Mouse (Mus musculus) limb, embryonic 11.5 days (tissue): Measurements from ENCODE around the gene Clec2h. TPM values are rescaled to one million over a fixed set of nuclear protein-coding genes. Genes with fewer than 3 reads are reported as not detected.
"Not testable (repeated sequence)": the region's sequence is repeated elsewhere in the genome, so short reads cannot be mapped to it uniquely, and the experiment has no call there.

Source experiments
- ATAC-seq: fragments of 200-750 bp; cut with Nextera tagmentation; 2 replicates; pipeline ENCODE4 v1.8.0; 2017; ENCODE audit warnings: low read depth; ENCODE audit not compliant: insufficient number of reproducible peaks, low FRiP score, low TSS enrichment
- DNase-seq: peaks from one replicate; pipeline ENCODE4 v3.0.0-alpha.2; 2015; ENCODE audit warnings: low spot score
- H3K27ac ChIP-seq: fragments of 300-500 bp; sonication (generic); replicated peaks from 2 replicates; pipeline ENCODE4 v1.5.1; 2014; ENCODE audit warnings: low read depth, mild to moderate bottlenecking, low read length
- H3K27me3 ChIP-seq: fragments of 300-500 bp; sonication (generic); 2 replicates; pipeline ENCODE4 v1.6.1; 2014; ENCODE audit warnings: mild to moderate bottlenecking, low read length, mixed read lengths; ENCODE audit not compliant: control insufficient read depth, insufficient read depth
- H3K36me3 ChIP-seq: fragments of 300-500 bp; sonication (generic); 2 replicates; pipeline ENCODE4 v1.6.1; 2014; ENCODE audit warnings: mild to moderate bottlenecking, low read length, moderate library complexity, mixed read lengths; ENCODE audit not compliant: control insufficient read depth, insufficient read depth
- H3K4me1 ChIP-seq: fragments of 300-500 bp; sonication (generic); 2 replicates; pipeline ENCODE4 v1.6.1; 2014; ENCODE audit warnings: low read length, mixed read lengths; ENCODE audit not compliant: control insufficient read depth, insufficient read depth
- H3K4me2 ChIP-seq: fragments of 300-500 bp; sonication (generic); 2 replicates; pipeline ENCODE4 v1.6.1; 2014; ENCODE audit warnings: low read depth, mild to moderate bottlenecking, moderate library complexity; ENCODE audit not compliant: severe bottlenecking
- H3K4me3 ChIP-seq: fragments of 300-500 bp; sonication (generic); 2 replicates; pipeline ENCODE4 v1.5.1; 2014; ENCODE audit warnings: low read depth, low read length
- H3K9ac ChIP-seq: fragments of 300-500 bp; sonication (generic); 2 replicates; pipeline ENCODE4 v1.6.1; 2014; ENCODE audit warnings: mild to moderate bottlenecking, low read length
- H3K9me3 ChIP-seq: fragments of 300-500 bp; sonication (generic); 2 replicates; pipeline ENCODE4 v1.6.1; 2016; ENCODE audit warnings: low read length; ENCODE audit not compliant: control insufficient read depth
- WGBS: fragments of 180-500 bp; shearing (Covaris S2); extraction: QIAGEN DNeasy Blood & Tissue Kit; methylation state at CpG from one replicate; pipeline ENCODE4 v1.1.7; 2014; 5-methylcytosine and 5-hydroxymethylcytosine counted together
- polyA plus RNA-seq: library from polyadenylated mRNA; unstranded; fragments of >200 nt; fragmentation: Nextera tagmentation; extraction: Ambion mirVana; gene quantifications from 2 replicates; pipeline ENCODE4 v1.2.1, GENCODE M21; 2014

Gene Clec2h
- polyA plus RNA-seq, 1 experiment from 2014 or later = not detected

DNA sequence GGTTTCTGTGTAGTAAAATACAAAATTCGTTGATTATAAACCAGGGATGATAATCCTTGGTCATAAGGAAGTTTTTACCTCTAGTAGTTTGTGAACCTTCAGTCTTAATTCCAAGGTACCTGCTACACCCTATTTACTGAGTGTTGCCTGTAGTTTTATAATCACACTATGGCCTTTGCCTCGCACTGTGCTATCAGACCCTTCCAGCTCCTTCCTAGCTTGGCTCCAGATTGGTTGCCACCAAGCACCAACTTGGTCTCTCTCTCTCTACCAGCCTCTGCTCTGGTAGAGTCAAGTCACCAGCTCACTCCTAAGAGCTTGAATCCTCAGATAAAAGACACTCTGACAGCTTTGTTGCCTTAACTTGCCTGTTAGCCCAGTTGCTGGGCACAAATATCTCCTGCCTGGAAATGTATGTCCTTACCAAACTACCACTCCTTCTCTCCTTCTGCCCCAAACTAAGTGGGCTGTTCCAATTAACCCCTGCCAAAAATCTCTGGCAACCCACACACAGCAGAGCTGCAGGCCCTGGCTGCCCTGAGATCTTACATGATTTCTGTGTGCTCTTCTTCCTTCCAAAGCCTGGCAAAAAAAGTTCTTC lies 21.0 kb upstream of the Clec2h start:
- WGBS = 78% methylated on average over 2 of the region's 2 CpGs
- Histone ChIP-seq H3K9ac (no peak overlapping the region), H3K36me3 (no peaks in the 10 kb centered on the region), H3K27ac (no peak overlapping the region), H3K4me3 (no peak overlapping the region), H3K4me1 (no peaks in the 10 kb centered on the region), H3K27me3 (no peaks in the 10 kb centered on the region), H3K4me2 (no peak overlapping the region), H3K9me3 (no peaks in the 10 kb centered on the region)
- DNase-seq (no peak), ATAC-seq (no peak)

GRCm38 (mm10) chr6:128643999-128644398 lies 18.2 kb upstream of the Clec2h start:
- H3K4me1 ChIP-seq = no peaks in the 10 kb centered on the region
- H3K9me3 ChIP-seq = no peaks in the 10 kb centered on the region
- no peak overlapping the region for H3K27ac ChIP-seq
- no peaks in the 10 kb centered on the region for H3K27me3 ChIP-seq
- no peaks in the 10 kb centered on the region for H3K36me3 ChIP-seq
- no peak overlapping the region for H3K4me2 ChIP-seq
- no peak overlapping the region for H3K4me3 ChIP-seq
- DNase-seq (no peak), ATAC-seq (no peak)
- no peak overlapping the region for H3K9ac ChIP-seq
- 58% methylated on average over 2 of the region's 2 CpGs for WGBS

DNA sequence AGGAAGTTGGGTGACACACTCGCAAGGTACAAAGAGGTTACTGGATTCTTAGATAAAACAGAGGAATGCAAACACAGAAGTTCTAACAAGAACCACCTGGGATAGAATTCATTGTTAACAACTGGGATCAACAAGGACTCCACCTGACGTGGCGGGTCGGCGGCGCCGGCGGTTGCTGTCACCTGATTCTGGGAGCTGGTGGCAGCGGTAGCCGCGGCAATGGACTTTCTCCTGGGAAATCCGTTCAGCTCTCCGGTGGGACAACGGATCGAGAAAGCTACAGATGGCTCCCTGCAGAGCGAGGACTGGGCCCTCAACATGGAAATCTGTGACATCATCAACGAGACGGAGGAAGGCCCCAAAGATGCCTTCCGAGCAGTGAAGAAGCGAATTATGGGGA lies 17.5 kb upstream of the Clec2h start:
- H3K4me2 ChIP-seq, H3K27ac ChIP-seq, H3K4me1 ChIP-seq, DNase-seq, ATAC-seq, H3K4me3 ChIP-seq, H3K27me3 ChIP-seq, H3K36me3 ChIP-seq, H3K9ac ChIP-seq, H3K9me3 ChIP-seq: not testable (repeated sequence)
- 97% methylated on average over 20 of the region's 20 CpGs for WGBS

DNA sequence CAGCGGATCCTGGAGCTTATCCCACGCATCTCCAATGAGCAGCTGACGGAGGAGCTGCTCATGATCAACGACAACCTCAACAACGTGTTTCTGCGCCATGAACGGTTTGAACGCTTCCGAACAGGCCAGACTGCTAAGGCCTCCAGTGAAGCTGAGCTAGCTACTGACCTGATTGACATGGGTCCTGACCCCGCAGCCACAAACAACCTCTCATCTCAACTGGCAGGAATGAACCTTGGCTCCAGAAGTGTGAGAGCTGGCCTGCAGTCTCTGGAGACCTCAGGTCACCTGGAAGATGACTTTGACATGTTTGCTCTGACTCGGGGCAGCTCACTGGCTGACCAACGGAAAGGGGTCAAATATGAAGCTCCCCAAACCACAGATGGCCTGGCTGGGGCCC lies 16.5 kb upstream of the Clec2h start:
- not testable (repeated sequence) for H3K27me3 ChIP-seq, H3K4me3 ChIP-seq, DNase-seq, H3K9ac ChIP-seq, H3K9me3 ChIP-seq, H3K4me1 ChIP-seq, ATAC-seq, H3K27ac ChIP-seq, H3K4me2 ChIP-seq, H3K36me3 ChIP-seq
- WGBS = 90% methylated on average over 12 of the region's 12 CpGs

DNA sequence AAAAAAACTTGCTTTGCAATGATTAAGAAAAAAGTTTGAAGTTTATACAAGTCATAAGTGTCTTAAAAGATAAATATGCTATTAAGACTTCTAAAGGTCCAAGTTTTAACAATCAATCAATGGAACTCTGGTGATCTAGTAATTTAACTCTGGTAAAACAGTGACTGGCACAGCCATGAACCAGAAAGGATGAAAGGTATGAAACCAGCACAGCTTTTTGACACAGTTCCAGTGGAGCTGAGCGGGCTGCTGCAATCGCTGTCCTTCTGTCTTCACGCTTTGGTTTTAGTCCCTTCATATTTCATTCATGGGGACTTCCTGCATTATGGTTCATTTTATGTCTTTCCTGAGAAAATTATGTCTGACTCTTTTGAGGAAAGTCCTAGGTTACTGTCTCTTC lies 12.5 kb upstream of the Clec2h start:
- Histone ChIP-seq H3K4me2 (no peak overlapping the region), H3K27ac (no peak overlapping the region), H3K9me3 (no peaks in the 10 kb centered on the region), H3K36me3 (no peaks in the 10 kb centered on the region), H3K9ac (no peak overlapping the region), H3K4me1 (no peaks in the 10 kb centered on the region), H3K27me3 (no peaks in the 10 kb centered on the region), H3K4me3 (no peak overlapping the region)
- WGBS = 88% methylated on average over 3 of the region's 3 CpGs
- DNase-seq = no peak
- ATAC-seq = no peak

DNA sequence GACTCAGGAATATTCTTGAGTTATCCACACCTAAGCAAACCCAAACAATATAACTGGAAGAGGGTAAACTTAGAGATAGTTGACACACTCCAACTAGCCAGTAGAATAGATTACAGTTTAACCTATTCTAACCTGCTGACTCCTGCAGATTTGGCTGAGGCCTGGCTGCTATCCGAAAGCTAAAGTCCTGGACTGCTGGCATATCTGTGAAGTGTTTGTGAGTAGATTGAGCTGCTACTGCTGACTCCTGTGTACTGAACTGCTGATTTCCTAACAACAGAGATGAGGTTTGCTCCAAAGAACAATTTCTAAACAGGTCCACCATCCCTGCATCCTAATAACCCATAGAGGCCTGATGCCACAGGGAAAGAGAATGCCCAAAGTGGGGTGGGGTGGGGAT lies 12.0 kb upstream of the Clec2h start:
- Histone ChIP-seq H3K27ac (no peak overlapping the region), H3K9me3 (no peaks in the 10 kb centered on the region)
- no peak for DNase-seq

DNA sequence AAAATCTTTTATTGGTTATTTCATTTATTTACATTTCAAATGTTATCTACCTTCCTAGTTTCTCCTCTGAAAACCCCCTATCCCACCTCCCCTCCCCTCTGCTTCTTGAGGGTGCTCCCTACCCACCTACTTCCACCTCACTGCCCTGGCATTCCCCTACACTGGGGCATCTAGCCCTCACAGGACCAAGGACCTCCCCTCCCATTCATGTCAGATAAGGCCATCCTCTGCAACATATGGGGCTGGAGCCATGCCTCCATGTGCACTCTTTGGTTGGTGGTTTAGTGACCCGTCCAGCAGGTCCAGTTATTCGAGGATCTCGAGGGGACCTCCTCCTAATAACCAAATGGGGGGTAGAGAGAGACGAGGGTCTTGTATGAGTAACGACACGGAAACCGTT lies 11.4 kb upstream of the Clec2h start:
- H3K4me2 ChIP-seq, ATAC-seq, H3K4me3 ChIP-seq, H3K9me3 ChIP-seq, H3K36me3 ChIP-seq, H3K4me1 ChIP-seq, H3K27me3 ChIP-seq, H3K27ac ChIP-seq, H3K9ac ChIP-seq, DNase-seq: not testable (repeated sequence)
- 88% methylated on average over 4 of the region's 7 CpGs for WGBS

More for the DNA sequence above, 12.0 kb upstream of the Clec2h start:
- Histone ChIP-seq H3K27me3 (no peaks in the 10 kb centered on the region), H3K4me2 (no peak overlapping the region), H3K4me3 (no peak overlapping the region), H3K9ac (no peak overlapping the region), H3K36me3 (no peaks in the 10 kb centered on the region), H3K4me1 (no peaks in the 10 kb centered on the region)
- no peak for ATAC-seq
- 90% methylated on average over 1 of the region's 1 CpGs for WGBS

- Histone ChIP-seq H3K9me3 (no peaks in the 10 kb centered on the region), H3K4me2 (no peak overlapping the region), H3K36me3 (no peaks in the 10 kb centered on the region), H3K4me3 (no peak overlapping the region), H3K9ac (no peak overlapping the region), H3K4me1 (no peaks in the 10 kb centered on the region), H3K27me3 (no peaks in the 10 kb centered on the region), H3K27ac (no peak overlapping the region)
- ATAC-seq = no peak
- no peak for DNase-seq
- 95% methylated on average over 1 of the region's 1 CpGs for WGBS
Measured at GRCm38 (mm10) chr6:128652938-128653337, 9.2 kb upstream of the Clec2h start.

DNA sequence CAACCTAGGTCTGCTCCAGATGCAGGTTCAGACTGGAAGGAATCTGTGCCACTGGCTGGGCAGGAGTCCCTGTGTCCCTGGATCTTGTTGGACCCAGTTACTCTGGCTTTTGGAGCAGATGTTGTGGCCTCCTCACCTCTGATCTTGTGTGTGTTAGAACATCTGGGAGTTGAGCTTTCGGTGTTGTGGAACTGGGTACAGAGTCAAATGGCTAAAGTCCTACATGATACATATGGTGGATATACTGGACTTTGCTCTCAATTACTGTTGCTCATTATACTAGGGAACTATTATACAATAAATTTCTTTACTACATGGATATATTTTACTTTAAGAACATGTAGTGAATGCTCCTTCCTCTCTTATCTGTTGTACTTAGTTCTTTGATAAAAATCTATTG lies 936 bp upstream of the Clec2h start:
- no peak overlapping the region for H3K4me3 ChIP-seq
- ATAC-seq = no peak

More for the DNA sequence above, 936 bp upstream of the Clec2h start:
- Histone ChIP-seq H3K9ac (no peak overlapping the region), H3K4me2 (no peak overlapping the region), H3K27ac (no peak overlapping the region), H3K4me1 (no peaks in the 10 kb centered on the region), H3K9me3 (no peaks in the 10 kb centered on the region), H3K27me3 (no peaks in the 10 kb centered on the region), H3K36me3 (no peaks in the 10 kb centered on the region)
- WGBS = 100% methylated on average over 1 of the region's 1 CpGs
- DNase-seq = no peak
